Mouse (Mus musculus) liver, postnatal 0 days (tissue): ENCODE results near the gene Rtkn2. TPM values are rescaled to one million over a fixed set of nuclear protein-coding genes. Genes with fewer than 3 reads are reported as not detected.

ENCODE experiments used
- ATAC-seq: fragments of 200-750 bp; cut with Nextera tagmentation; 2 replicates; pipeline ENCODE4 v1.8.0; 2017; ENCODE audit warnings: mild to moderate bottlenecking, moderate library complexity
- DNase-seq: peaks from one replicate; pipeline ENCODE4 v3.0.0-alpha.2; 2016
- H3K27ac ChIP-seq: fragments of 300-500 bp; sonication (generic); 2 replicates; pipeline ENCODE4 v1.5.1; 2014; ENCODE audit warnings: antibody characterized with exemption, moderate library complexity, mild to moderate bottlenecking, low read depth
- H3K27me3 ChIP-seq: fragments of 300-500 bp; sonication (generic); 2 replicates; pipeline ENCODE4 v1.6.1; 2014; ENCODE audit warnings: low read length, control low read depth, mixed read lengths; ENCODE audit not compliant: insufficient read depth
- H3K36me3 ChIP-seq: fragments of 300-500 bp; sonication (generic); replicated peaks from 2 replicates; pipeline ENCODE4 v1.6.1; 2014; ENCODE audit warnings: mild to moderate bottlenecking, control low read depth, low read length, moderate library complexity, mixed read lengths; ENCODE audit not compliant: insufficient read depth
- H3K4me1 ChIP-seq: fragments of 300-500 bp; sonication (generic); 2 replicates; pipeline ENCODE4 v1.6.1; 2014; ENCODE audit warnings: antibody characterized with exemption, mild to moderate bottlenecking, control low read depth; ENCODE audit not compliant: insufficient read depth
- H3K4me2 ChIP-seq: fragments of 300-500 bp; sonication (generic); 2 replicates; pipeline ENCODE4 v1.6.1; 2014; ENCODE audit warnings: low read depth, mild to moderate bottlenecking, low read length, moderate library complexity, mixed read lengths
- H3K4me3 ChIP-seq: fragments of 300-500 bp; sonication (generic); 2 replicates; pipeline ENCODE4 v1.5.1; 2014; ENCODE audit warnings: low read depth, low read length
- H3K9ac ChIP-seq: fragments of 300-500 bp; sonication (generic); replicated peaks from 2 replicates; pipeline ENCODE4 v1.6.1; 2014; ENCODE audit warnings: mild to moderate bottlenecking, moderate library complexity
- H3K9me3 ChIP-seq: fragments of 300-500 bp; sonication (generic); 2 replicates; pipeline ENCODE4 v1.6.1; 2016; ENCODE audit warnings: mild to moderate bottlenecking, control low read depth, low read length, mixed read lengths
- CTCF ChIP-seq: sonication (generic); IDR thresholded peaks from 2 replicates; pipeline ENCODE4 v1.5.1; 2016; ENCODE audit warnings: antibody characterized with exemption, low read depth
- EP300 ChIP-seq: IDR thresholded peaks from 2 replicates; pipeline ENCODE4 v1.6.1; 2016; ENCODE audit warnings: antibody characterized with exemption, low read depth, mild to moderate bottlenecking
- WGBS: fragments of 180-500 bp; shearing (Covaris S2); extraction: QIAGEN DNeasy Blood & Tissue Kit; methylation state at CpG from one replicate; pipeline ENCODE4 v1.1.7; 2014; ENCODE audit not compliant: insufficient replicate concordance; 5-methylcytosine and 5-hydroxymethylcytosine counted together
- polyA plus RNA-seq: library from polyadenylated mRNA; unstranded; fragments of >200 nt; fragmentation: Nextera tagmentation; extraction: Ambion mirVana; gene quantifications from 2 replicates; pipeline ENCODE4 v1.2.1, GENCODE M21; 2015

The Rtkn2 gene
- polyA plus RNA-seq, 1 experiment from 2014 or later: 1.4 TPM

DNA sequence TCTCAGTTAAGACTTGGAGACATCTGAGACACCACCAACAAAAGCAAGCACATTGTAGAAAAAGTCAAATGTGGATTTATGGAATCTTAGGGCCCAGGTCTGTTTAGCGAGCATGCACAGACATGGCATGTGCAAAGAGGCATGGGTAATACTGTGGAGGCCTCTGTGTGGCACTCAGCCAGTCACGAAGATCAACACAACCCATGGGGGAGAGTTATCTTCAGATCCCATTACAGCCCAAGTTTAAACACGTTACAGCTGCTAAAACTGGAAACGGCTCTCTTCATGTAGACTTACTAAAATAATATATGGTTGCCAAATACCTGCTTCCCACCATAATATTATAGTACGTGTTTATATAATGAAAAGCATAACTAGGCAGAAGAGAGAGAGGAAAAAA is 124.6 kb downstream of the Rtkn2 start:
- H3K4me1 ChIP-seq: peaks cover 17% of the 10 kb centered on the region
- H3K27me3 ChIP-seq: no peaks in the 10 kb centered on the region
- H3K9me3 ChIP-seq: no peaks in the 10 kb centered on the region
- H3K27ac ChIP-seq: peak overlapping the region; percentile 82; the same call in 1 of the 2 replicates
- no peak overlapping the region for H3K4me3 ChIP-seq
- peak; percentile 47 for ATAC-seq
- H3K36me3 ChIP-seq: peaks cover 29% of the 10 kb centered on the region
- TF ChIP-seq CTCF (no peak), EP300 (peak; percentile 55)
- H3K9ac ChIP-seq: no peak overlapping the region
- DNase-seq: no peak
- no peak overlapping the region for H3K4me2 ChIP-seq
- WGBS: 62% methylated on average over 5 of the region's 5 CpGs

- Histone ChIP-seq H3K9ac (no peak overlapping the region), H3K4me1 (peaks cover 17% of the 10 kb centered on the region), H3K4me2 (peak overlapping the region; percentile 47; the same call in 1 of the 2 replicates), H3K36me3 (peaks cover 29% of the 10 kb centered on the region), H3K9me3 (no peaks in the 10 kb centered on the region), H3K27me3 (no peaks in the 10 kb centered on the region), H3K27ac (peak overlapping the region; percentile 82), H3K4me3 (no peak overlapping the region)
- TF ChIP-seq CTCF (no peak), EP300 (no peak)
- DNase-seq: no peak
- WGBS: 27% methylated on average over 2 of the region's 2 CpGs
- peak; percentile 13; the same call in 1 of the 2 replicates for ATAC-seq
These were observed 125.1 kb downstream of the Rtkn2 start for GRCm38 (mm10) chr10:68104481-68104880.

- peak overlapping the region; percentile 82 for H3K27ac ChIP-seq
- ATAC-seq (peak; percentile 26; the same call in 1 of the 2 replicates), DNase-seq (no peak)
- no peak overlapping the region for H3K9ac ChIP-seq
- no peaks in the 10 kb centered on the region for H3K27me3 ChIP-seq
- peaks cover 27% of the 10 kb centered on the region for H3K36me3 ChIP-seq
- 43% methylated on average over 14 of the region's 14 CpGs for WGBS
- H3K4me1 ChIP-seq: peaks cover 17% of the 10 kb centered on the region
- H3K9me3 ChIP-seq: no peaks in the 10 kb centered on the region
- H3K4me3 ChIP-seq: no peak overlapping the region
- peak overlapping the region; percentile 47 for H3K4me2 ChIP-seq
- TF ChIP-seq EP300 (peak; percentile 28; the same call in 1 of the 2 replicates), CTCF (no peak)
These were observed 125.8 kb downstream of the Rtkn2 start for GRCm38 (mm10) chr10:68104881-68105781.

GRCm38 (mm10) chr10:68106351-68106950 is 127.1 kb downstream of the Rtkn2 start:
- H3K9ac ChIP-seq: no peak overlapping the region
- no peaks in the 10 kb centered on the region for H3K9me3 ChIP-seq
- peaks cover 17% of the 10 kb centered on the region for H3K4me1 ChIP-seq
- ATAC-seq (no peak), DNase-seq (no peak)
- H3K36me3 ChIP-seq: peaks cover 13% of the 10 kb centered on the region
- TF ChIP-seq EP300: no peak
- TF ChIP-seq CTCF: no peak
- H3K27me3 ChIP-seq: no peaks in the 10 kb centered on the region
- no peak overlapping the region for H3K4me2 ChIP-seq
- 74% methylated on average over 9 of the region's 9 CpGs for WGBS
- no peak overlapping the region for H3K27ac ChIP-seq
- no peak overlapping the region for H3K4me3 ChIP-seq

DNA sequence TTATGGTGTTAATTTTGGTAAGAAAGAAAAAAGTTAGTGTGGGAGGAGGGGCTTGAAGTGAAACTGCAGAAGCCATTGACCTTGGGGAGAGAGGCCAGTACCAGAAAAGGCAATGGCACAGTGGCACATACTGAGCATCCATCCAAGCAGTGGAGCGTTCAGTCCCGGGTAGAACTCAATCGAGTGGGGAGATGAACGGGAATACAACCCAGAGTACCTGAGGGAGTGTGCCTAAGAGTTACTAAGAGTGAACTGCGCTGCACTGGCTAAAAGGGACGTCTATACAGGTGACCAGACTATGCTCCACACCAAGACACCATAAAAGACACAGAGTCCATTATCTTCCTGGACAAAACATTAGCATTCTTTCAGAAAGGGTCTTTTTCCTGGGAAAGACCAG is 128.3 kb downstream of the Rtkn2 start:
- Histone ChIP-seq H3K27me3 (no peaks in the 10 kb centered on the region), H3K4me3 (no peak overlapping the region), H3K4me1 (peaks cover 17% of the 10 kb centered on the region), H3K9ac (no peak overlapping the region), H3K9me3 (no peaks in the 10 kb centered on the region), H3K36me3 (peaks cover 11% of the 10 kb centered on the region), H3K4me2 (no peak overlapping the region), H3K27ac (no peak overlapping the region)
- no peak for DNase-seq
- TF ChIP-seq CTCF (no peak), EP300 (no peak)
- WGBS: 79% methylated on average over 6 of the region's 6 CpGs
- no peak for ATAC-seq

Other genes with a start within 250 kb of the Rtkn2 start
- 0.04 TPM in 1 of 2 replicates, not detected in the other for gene Zfp365, start 66.9 kb upstream of the Rtkn2 start, polyA plus RNA-seq